Mouse (Mus musculus) myocyte (in vitro differentiated cells): ENCODE results near the gene Sh3bp4.

Experiments
- E2F4 ChIP-seq: IDR thresholded peaks from one replicate; pipeline ENCODE4 v1.6.1; 2011; ENCODE audit warnings: mild to moderate bottlenecking, control low read depth, moderate library complexity; ENCODE audit not compliant: insufficient read depth
- MAX ChIP-seq: IDR thresholded peaks from one replicate; pipeline ENCODE4 v1.6.1; 2011; ENCODE audit warnings: low read depth, mild to moderate bottlenecking, control low read depth

DNA sequence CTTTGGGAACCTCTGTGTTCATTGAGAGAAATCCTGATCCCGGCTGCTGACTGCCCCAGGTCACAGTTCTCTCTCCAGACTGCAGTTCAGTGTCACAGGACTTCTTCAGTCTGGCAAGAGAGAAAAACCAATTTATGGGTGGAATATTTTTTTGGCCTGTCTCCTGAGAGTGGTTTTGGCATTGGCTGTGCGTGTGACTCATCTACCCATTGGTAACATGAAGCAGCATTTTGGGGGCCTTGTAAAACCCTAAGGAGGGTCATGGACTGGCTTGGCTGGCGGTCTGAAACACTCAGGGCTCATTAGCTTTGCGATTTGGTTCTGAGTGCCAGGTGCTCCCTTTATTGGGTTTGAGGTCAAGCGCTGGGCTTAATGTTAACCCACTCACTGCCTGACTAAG lies 10.6 kb downstream of the Sh3bp4 start:
- TF ChIP-seq E2F4 (no peak), MAX (no peak)
